Mouse (Mus musculus) urinary bladder, postnatal 25 days (tissue): Measurements from ENCODE around the gene Rabgap1.
"Not testable (repeated sequence)": the region's sequence is repeated elsewhere in the genome, so short reads cannot be mapped to it uniquely, and the experiment has no call there.

Experiments
- DNase-seq: peaks from one replicate; pipeline ENCODE4 v3.0.0; 2022; ENCODE audit warnings: low spot score

The Rabgap1 gene

DNA sequence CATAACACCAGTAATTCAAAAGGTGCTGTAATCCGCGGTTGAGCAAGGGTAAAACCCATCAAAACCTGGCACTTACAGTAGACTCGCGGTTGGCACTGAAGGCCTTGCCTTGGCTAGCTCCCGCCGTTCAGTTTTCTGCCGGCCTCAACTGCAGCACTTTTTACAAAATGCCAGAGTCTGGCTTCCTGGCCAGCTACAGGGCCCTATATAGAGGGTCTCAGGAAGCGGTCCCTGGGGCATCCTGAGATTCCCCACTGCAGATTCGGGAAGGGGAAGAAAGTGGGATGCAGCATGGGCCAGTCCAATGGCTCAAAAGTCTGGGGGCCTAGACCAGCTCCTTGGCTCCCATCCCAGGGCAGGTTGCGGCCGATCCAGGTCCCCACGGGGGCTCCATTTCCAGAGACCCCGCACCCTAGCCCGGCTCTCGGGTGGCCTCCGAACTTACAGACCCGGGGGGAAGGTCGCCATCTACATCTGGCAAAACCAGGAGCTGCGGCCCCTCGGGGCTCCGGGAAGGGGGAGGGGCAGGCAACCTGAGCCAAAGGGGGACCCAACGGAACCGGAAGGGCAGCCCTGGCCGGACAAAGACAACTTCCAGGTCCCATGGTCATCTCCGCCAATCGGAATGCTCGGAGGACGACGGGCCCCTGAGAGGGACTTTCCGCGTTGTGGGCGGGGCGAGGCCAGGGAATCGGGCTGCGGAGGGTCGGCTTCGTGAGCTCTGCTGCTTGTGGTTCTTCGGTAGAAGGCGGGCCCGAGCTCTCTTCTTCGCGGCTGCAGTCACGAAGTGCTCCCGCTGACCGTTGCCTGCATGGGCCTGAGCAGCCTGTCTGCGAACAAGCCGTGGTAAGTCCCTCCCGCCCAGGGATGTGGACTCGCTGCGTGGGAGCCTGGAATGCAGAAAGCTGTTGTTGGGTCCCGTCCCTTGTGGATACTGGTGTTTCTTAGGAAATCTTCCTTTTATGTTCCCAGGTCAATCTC is at the start of gene Rabgap1, which contains the start of the genes Zbtb26 and Zbtb6:
TSS of gene Rabgap1 (plus strand) at position 669 of the 981 bp plus-strand sequence.
TSS of gene Zbtb26 (minus strand) at position 525 of the 981 bp plus-strand sequence.
TSS of gene Zbtb6 (minus strand) at position 561 of the 981 bp plus-strand sequence.
- peak; percentile 95 for DNase-seq

GRCm38 (mm10) chr2:37395539-37395938 is 47.5 kb upstream of the Rabgap1 start:
- no peak for DNase-seq

DNA sequence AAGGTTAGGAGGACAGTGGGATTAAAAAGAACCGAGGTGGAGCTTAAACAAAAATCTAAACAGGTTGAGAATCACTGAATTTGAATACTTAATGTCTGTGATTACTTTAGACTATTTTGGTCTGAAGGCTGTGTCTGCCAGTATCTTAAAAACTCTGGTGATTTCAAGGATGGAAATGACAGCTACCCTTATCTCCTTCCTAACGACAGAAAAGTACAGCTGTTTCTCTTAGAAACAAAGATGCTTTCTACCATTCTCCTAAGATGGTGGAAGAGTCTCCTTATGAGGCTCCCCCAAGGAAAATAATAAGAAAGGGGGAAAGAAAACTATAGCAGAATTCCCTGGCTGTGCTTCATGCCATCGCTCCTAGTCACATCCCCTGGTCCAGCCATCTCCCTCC is 21.2 kb upstream of the Rabgap1 start:
- no peak for DNase-seq

DNA sequence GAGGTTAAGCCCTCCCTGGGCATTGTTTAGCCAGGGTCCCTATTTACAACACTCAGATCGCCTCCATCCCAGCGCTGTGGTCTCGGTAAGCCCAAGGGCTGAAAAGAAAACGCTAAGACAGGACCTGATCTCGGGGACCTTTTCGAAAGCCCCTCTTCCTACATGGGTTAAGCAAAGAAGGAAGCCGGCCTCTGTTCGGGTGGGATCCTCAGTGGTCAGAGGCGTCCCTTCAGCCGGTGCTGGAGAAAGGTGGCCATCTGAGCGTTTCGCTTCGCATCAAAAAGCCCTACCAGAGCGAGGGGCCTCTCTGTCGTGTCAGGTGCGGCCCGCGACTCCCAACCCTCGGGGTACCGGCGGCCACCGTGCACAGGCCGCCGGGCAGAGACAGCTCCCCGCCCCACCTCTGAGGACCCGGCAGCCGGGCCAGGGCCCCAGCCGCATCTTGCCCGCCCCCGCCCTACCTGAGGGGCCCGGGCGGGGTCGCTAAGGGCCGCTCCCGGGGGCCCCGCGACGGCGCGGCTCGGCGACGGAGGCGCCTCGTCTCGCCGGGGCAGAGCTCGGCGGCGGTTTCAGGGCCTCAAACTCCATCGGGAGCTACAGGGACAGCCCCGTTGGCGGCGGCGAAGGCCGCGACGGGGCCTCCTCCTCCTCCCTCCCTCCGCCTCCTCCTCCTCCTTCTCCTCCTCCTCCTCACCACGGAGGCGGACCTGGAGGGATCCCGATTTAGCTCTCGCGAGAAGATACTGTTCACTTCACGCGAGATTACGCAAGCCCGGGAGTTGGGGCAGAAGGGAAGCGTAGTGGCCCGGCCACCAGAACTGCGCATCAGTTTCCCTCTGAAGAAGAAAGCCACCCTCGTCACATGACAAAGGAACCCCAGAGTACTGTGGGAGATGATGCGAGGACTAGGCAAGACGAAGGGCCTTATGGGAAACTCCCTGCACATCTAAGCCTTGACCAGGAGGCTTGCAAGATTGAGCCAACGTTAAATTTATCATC is 20.5 kb upstream of the Rabgap1 start, which contains the start of gene Rc3h2:
TSS of gene Rc3h2 (minus strand) at position 598 of the 999 bp plus-strand sequence.
- DNase-seq, result peak; percentile 87

- DNase-seq, result no peak
Measured at GRCm38 (mm10) chr2:37423671-37424070, 19.4 kb upstream of the Rabgap1 start.

GRCm38 (mm10) chr2:37430593-37431464 is 12.2 kb upstream of the Rabgap1 start:
- DNase-seq, result peak; percentile 70

DNA sequence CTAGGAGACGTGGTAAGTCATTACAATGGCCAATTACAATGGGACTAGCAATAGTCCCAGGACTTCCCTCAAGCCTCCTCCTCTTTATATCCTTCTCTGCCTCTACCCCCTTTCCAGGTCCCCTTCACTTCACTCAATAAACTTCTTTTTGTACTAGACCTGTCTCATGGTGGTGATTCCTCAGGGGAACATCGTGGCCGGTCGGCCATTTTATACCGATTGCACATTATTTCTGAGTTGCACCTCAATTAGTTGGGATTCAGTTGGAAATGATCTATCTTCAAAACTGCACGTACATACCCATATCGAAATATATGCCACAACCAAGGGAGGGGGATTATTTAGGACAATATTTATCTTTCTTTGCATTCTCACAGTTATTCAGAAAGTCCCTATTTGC is 11.5 kb upstream of the Rabgap1 start:
- no peak for DNase-seq

- peak; percentile 90 for DNase-seq
Measured at GRCm38 (mm10) chr2:37451667-37452375, 8.7 kb downstream of the Rabgap1 start.

- DNase-seq, result no peak
Measured at GRCm38 (mm10) chr2:37452376-37452760, 9.3 kb downstream of the Rabgap1 start.

GRCm38 (mm10) chr2:37460707-37461106 is 17.6 kb downstream of the Rabgap1 start:
- DNase-seq, result no peak

DNA sequence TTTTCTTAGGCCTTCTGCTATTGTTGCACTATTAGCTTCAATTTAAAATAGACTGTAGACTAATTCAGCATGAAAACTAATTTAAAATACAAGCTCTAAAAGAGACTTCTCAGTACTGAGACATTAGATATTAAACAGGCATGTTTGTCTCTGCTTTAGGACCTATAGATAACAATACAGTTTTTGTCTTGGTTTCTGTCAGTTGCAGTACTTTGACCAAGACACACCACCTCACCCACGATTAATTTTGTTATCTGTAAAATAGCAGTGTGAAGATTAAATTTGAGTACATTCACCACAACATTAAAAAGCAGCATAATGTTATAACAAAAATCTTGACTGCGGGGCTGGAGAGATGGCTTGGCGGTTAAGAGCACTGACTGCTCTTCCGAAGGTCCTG is 23.2 kb downstream of the Rabgap1 start:
- no peak for DNase-seq

- DNase-seq, result no peak
Measured at GRCm38 (mm10) chr2:37479559-37479958, 36.5 kb downstream of the Rabgap1 start.

DNA sequence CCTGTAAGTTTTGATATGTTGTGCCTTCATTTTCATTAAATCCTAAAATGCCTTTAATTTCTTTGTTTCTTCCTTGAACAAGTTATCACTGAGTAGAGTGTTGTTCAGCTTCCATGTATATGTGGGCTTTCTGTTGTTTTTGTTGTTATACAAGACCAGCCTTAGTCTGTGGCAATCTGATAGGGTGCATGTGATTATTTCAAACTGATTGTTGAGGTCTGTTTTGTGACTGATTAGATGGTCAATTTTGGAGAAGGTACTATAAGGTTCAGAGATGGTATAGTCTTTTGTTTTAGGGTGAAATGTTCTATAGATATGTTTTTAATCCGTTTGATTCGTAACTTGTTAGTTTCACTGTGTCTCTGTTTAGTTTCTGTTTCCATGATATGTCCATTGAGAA is 37.0 kb downstream of the Rabgap1 start:
- DNase-seq, result no peak

DNA sequence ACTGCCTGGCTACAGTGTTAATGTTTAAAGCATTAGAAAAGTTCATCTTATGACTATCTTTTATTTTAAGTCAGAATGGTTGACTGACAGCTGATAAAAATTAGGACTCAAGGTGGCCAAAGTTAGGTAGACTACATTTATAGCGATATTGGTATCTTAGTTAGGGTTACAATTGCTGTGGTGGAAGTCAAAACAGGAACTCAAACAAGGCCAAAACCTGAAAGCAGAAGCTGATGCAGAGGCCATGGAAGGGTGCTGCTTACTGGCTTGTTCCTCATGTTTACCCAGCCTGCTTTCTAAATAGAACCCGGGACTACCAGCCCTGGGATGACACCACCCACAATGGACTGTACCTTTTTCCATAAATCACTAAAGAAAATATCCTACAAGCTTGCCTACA is 41.1 kb downstream of the Rabgap1 start:
- DNase-seq, result no peak

GRCm38 (mm10) chr2:37485370-37485769 is 42.3 kb downstream of the Rabgap1 start:
- DNase-seq, result peak; percentile 41

DNA sequence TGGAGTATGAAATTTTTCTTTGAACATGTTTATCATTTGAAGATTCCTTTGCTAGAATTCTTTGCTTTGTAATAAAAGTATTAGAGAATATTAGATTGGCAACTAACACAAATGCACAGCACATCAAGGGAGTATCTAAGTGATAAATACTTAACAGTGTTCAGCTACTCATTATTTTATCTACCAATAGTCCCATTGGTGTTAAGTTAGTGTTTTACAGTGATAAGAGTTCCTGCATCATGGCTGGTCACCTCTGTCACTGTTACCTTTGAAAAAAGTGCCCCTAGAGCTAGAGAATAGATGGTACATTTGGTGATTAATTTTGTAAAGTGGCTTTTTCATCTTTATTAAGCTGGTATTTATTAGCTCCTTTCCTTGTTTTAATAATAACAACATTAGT is 43.3 kb downstream of the Rabgap1 start:
- no peak for DNase-seq

DNA sequence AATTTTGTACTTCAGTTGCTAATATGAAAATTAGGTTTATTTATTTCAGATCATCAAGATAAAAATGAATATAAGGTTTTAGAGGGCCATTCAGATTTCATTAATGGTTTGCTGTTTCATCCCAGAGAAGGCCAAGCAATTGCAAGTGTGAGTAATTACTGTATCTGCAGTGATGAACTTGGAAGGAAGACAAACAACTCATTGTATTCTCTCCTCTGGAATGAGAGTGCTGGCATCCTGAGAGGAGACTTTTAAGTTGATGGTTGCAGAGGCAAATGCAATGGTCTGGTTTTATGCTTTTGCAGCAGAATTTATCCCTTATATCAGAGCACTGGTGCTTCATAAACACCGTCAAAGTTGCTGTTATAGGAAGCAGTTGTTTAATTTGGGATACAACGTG is 45.9 kb downstream of the Rabgap1 start:
- DNase-seq, result no peak

DNA sequence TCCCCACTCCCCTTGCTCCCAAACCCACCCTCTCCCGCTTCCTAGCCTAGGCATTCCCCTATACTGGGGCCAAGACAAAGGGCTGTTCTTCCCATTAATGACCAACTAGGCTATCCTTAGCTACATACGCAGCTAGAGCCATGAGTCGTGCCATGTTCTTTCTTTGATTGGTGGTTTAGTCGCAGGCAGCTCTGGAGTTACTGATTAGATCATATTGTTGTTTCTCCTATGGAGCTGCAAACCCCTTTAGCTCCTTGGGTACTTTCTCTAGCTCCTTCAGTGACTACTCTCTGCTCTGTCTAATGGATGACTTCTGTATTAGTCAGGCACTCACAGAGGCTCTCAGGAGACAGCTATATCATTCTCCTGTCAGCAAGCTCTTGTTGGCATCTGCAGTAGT is 54.2 kb downstream of the Rabgap1 start:
- DNase-seq, result no peak

DNA sequence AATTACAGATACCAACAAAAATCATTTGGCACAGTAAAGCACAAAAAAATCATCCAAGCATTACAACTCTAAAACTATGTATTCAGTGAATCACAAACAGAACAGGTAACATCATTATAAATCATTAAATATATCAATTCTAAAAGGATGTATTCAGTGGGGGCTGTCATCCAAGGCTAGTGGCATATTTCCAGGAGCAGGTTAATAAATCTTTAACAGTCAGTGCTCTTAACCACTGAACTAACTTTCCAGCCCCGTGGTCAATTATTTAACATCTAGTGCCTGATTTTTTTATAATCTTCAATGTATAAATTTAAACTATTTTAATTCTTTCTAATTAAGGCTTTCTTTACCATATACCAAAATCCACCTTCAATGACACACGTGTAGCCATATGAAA is 62.8 kb downstream of the Rabgap1 start:
- not testable (repeated sequence) for DNase-seq

- no peak for DNase-seq
Measured at GRCm38 (mm10) chr2:37511134-37511901, 68.2 kb downstream of the Rabgap1 start.
